Mouse (Mus musculus): ENCODE measurements around the gene Abca1. TPM values are rescaled to one million over a fixed set of nuclear protein-coding genes. Genes with fewer than 3 reads are reported as not detected.
A peak's percentile ranks its signal among the peaks of the same experiment; 100 is the strongest.

The Abca1 gene
- total RNA-seq, 1 experiment from 2014 or later, result 21.5 TPM

DNA sequence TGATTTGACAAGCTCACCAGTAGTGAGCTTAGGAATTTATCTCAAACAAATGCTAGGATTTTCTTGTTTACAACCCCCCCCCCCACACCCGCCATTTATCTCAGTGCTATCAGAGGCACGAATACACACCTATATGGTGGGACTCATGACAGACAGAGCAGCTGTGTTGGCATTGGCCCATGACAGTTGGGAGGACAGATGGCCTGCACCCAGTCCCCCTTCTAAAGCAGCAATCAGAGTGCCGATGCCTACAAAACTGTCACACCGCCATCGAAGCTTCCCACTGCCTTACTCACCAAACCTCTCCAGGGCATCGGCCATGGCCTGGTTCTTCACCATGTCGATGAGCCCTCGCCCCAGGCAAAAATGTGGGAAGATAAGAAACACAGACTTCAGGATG is 115.9 kb downstream of the Abca1 start:
- ATAC-seq (replicated peaks; ENCODE audit: insufficient number of reproducible peaks, low FRiP score, low TSS enrichment, poor library complexity, severe bottlenecking), result no peak

DNA sequence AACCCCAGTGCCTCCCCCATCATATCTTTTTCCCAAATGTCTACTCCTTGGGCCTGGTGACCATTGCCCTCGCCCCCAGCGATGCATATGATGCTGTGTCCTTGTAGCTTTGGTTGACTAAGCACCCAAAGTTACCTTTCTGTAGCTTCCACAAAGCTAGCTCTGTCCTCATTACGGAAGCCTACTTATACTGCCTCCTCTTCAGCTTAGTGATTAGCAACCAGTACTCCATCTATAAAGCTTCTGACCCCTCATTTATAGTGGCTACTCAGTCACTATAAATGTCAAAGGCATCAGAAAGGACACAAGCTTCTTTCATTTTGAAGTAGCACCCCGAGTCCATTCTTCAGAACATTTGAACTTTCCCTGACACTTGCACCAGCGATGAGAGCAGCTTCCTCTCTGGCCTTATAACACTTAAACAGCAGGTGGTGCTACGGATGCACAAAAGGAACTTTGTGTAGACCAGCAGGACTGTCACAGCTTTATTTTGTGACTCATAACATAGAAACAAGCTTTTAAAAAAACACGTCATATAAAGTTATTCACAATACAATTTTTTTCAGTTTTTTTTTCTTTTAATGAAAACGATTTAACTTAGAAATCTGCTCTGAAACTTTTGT is 129.3 kb downstream of the Abca1 start:
- ATAC-seq (replicated peaks; ENCODE audit: insufficient number of reproducible peaks, low FRiP score, low TSS enrichment, poor library complexity, severe bottlenecking), result no peak

DNA sequence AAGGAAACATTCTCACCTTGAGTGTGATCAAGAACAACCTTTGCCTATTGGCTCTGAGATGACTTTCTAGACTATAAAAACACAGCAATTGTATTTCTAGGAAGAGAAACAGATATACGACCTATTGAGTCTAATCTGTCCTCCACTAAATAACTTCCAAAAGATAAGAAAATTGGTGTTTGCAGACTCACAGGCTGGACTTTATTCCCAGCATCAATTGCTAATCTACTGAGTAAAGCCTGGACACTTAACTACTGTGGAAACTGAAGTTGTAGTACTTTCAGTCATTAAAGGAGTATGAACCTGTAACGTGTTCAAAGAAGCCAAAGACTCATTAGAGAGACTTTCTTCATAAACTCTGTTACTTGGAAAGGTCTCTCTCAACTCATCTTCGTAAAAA is 131.9 kb downstream of the Abca1 start:
- no peak for ATAC-seq (replicated peaks; ENCODE audit: insufficient number of reproducible peaks, low FRiP score, low TSS enrichment, poor library complexity, severe bottlenecking)

DNA sequence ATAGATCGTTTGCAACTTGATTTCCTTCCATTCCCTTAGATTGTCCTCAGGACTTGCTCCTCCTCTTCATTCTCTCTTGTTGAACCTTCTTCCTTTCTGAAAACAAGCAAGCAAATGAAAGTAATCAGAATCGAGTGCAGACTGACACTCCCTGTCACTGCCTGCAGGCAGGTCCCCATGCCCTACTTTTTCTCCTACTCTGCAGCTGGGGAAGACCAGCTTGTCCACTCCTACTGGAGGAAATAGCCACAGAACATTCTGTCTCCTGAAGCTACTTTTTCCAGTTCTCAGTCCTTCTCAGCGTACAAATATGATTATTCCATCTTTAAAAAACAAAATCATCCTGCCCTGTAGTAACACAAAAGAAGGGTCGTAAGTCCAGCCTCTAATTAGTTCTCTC is 135.3 kb downstream of the Abca1 start:
- no peak for ATAC-seq (replicated peaks; ENCODE audit: insufficient number of reproducible peaks, low FRiP score, low TSS enrichment, poor library complexity, severe bottlenecking)

DNA sequence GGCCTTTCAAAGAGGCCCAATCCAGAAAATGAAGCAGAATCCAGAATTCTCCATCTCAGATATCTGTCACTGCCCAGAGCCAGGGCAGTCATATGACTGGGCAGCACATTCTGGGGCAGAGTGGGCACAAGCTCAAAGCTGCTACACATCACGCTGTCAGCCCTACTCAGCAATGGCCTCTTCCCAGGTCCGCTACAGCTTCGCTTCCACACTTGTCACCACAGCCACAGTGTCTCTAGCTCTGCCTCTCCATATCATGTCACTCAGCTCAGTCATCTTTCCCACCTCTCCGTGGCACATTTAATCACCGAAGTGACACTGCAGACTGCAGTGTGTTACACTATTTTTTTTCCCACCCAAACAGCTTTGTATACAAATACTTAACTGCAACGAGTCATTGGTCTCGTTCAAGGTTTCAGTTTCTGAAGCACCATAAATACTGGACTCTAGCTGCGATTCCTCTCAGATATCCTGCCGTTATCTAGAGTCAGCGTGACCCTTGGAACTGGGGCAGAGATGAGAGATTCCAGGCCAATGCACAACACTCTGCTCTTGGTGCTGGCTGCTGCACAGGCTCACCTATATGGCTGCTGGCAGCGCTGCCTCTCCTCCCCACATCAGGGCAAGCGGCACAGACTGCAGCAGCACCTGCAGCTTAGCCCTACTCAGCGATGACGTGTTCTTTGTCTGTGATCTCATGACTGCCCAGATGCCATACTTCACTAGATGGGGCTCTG is 136.3 kb downstream of the Abca1 start:
- ATAC-seq (replicated peaks; ENCODE audit: insufficient number of reproducible peaks, low FRiP score, low TSS enrichment, poor library complexity, severe bottlenecking), result no peak

DNA sequence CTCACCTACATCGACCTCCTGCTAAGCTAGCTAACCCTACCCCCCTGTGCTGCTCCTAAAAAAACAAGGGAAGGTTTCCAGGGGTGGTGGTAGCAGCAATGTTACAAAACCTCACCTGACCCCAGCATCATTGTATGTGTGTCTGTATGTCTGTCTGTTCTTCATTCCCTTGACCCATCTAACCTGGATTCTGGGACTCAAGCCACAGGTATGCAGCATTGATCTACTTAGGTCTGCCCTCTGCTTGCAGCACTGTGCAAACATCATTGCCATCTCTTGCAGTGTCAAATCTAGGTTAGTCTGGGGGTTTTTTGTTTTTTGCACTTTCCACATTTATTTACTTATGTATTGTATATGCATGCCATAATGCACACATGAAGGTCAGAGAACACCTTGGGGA is 141.3 kb downstream of the Abca1 start:
- no peak for ATAC-seq (replicated peaks; ENCODE audit: insufficient number of reproducible peaks, low FRiP score, low TSS enrichment, poor library complexity, severe bottlenecking)

DNA sequence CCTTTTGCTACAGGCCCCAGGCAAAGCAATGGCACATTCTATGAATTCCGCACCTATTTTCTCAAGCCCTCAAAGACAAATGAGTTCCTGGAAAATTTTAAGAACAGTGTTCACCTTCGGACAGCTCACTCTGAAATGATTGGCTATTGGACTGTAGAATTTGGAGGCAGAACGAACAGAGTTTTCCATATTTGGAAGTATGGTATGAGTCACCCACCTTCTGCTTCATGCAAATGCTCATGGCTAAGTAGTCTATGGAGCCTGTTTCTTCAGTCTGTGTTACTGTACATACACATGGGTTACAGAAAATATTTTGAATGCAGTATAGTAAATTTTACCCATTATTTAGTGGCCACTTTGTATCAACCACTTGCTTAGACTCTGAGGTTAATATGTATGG is 144.7 kb downstream of the Abca1 start:
- ATAC-seq (replicated peaks; ENCODE audit: insufficient number of reproducible peaks, low FRiP score, low TSS enrichment, poor library complexity, severe bottlenecking), result no peak

DNA sequence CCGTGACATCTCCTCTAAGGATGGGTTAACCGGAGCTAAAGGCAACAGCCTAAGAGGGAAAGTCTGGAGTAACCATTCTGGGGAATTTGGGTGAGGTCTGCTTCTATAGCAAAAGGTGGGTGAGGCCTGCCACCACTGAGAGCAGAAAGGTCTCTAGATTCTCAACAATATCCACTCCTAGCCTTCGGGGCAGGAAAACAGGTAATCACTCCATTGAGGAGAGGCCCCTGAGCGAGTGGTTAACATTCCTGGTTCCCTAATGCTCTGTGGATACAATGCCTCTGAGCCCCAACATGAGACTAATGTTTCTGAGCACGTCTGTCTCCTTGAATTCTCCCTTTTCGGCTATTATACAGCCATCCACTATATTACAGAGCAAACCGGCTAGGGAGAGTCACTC is 145.3 kb downstream of the Abca1 start:
- no peak for ATAC-seq (replicated peaks; ENCODE audit: insufficient number of reproducible peaks, low FRiP score, low TSS enrichment, poor library complexity, severe bottlenecking)

DNA sequence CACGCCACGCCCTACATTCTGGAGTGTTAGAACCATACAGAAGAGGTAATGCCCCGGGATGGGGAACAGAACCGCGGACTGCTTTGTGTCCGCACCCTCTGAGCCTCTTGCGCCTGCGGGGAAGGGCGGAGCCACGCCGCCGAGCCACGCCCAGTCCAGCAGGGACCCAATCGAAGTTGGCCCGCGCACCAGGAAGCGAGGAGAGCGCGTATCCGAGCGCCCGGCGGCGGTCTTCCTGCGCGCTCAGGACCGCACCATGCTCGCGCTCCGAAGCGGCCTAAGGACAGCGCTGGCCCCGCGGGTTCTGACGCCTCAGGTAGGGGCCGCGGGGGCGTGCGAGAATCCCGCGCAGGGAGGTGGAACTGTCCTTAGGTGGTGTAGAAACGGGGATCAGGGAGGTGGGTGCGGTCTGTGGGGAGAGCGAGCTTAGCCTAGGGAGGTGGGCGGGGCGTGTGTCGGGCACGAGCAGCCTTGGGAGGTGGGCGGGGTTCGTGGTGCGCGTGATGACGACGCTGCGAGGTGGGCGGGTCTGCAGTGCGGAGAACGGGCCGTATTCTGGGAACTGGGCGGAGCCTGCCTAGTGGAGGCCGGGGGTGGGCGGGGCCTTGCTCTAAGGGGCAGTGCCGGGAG is 147.8 kb downstream of the Abca1 start, which contains the start of gene Nipsnap3b:
Nipsnap3b (plus strand) TSS at position 149 of the 630 bp plus-strand sequence.
- ATAC-seq (replicated peaks; ENCODE audit: insufficient number of reproducible peaks, low FRiP score, low TSS enrichment, poor library complexity, severe bottlenecking), result peak; percentile 93

DNA sequence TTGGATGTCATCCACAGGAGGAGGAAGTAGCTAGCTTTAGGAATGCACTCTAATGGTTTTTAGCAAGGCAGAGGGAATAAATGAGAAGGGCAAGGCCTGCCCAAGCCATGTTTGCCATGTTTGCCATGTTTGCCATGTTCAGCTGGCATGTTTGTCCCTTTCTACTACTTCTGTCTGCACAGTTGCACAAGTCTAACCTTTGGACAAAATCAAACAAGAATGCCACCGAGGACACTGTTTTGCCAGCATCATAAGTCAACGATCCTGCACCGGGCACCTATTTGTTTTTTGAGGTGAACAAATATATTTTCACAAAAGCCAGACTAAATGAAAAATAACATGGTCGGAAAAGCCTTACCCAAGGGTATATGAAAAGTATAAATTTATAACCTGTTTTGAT is 149.8 kb downstream of the Abca1 start:
- no peak for ATAC-seq (replicated peaks; ENCODE audit: insufficient number of reproducible peaks, low FRiP score, low TSS enrichment, poor library complexity, severe bottlenecking)

DNA sequence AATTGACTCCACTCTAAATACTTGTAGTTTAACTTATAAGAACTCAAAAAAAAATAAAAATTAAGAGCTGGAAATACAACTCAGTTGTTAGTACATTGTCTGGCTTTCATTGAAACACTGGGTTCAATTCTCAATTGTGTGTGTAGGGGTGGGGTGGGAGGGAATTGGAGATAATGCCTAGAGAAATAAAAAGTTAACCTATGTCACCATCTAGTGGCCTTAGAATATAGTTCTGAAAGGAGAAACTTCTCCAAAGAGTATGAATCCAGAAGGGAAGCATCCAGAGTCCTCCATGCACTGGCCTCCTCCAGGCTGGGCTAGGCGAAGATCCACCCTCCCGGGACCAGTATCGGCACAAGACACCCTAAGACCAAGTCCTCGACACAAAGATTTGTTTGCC is 150.5 kb downstream of the Abca1 start:
- ATAC-seq (replicated peaks; ENCODE audit: insufficient number of reproducible peaks, low FRiP score, low TSS enrichment, poor library complexity, severe bottlenecking), result no peak

DNA sequence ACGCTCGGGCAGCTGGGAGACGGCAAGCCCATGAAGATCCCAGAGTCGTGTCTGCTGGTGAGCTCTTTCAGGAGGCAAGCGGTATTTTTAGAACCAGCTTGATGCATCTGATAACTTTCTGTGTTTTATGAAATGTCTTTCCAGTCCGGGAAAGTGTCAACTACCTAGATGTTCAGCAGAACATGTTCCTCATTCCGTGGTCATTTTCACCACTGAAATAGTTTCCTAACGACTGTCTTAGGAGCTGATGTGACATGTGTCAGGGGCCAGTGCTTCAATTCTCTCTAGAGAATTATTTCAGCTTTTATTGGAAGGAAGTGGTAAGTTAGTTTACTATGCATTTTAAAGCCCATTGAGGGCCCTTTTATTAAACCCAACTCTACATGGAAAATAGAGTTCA is 159.5 kb downstream of the Abca1 start:
- no peak for ATAC-seq (replicated peaks; ENCODE audit: insufficient number of reproducible peaks, low FRiP score, low TSS enrichment, poor library complexity, severe bottlenecking)

DNA sequence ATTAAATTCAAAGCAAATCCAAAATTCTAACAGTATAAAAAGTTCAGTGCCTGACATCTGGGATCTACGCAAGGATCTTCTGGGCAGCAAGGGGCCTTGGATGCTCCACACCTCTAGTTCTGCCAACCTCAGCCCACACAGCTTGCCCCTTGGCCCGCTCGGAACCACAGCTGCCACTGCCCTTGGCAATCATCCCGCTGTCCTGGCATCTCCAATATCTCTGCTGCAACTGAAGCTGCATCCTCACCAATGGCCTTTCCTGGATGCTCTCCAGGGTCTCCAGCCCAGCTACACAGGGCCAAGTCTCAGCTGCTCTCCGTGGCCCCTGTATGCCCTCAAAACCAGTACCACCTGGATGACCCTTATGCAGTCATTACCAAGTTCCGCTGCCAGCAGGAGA is 160.2 kb downstream of the Abca1 start:
- ATAC-seq (replicated peaks; ENCODE audit: insufficient number of reproducible peaks, low FRiP score, low TSS enrichment, poor library complexity, severe bottlenecking), result no peak

DNA sequence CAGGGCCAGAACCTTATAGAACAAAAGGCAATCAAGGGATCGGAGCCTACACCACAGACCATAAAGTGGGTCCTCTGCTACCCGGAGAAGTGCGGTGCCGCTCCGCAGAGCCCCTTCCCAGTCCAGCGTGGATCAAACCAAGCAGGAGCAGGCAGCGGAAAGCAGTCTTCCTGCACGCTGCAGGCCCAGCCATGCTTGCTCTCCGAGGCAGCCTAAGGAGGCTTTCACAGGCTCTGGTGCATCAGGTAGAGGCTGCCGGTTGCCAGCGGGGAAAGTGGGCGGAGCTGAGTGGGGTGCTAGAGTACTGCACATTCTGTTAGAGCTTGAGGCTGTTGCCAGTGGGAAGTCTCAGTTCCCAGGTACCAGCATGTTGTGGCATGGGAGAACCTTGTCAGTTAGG is 170.4 kb downstream of the Abca1 start, which contains the start of gene Nipsnap3a:
Nipsnap3a (plus strand) TSS at position 25 of the 400 bp plus-strand sequence.
- no peak for ATAC-seq (replicated peaks; ENCODE audit: insufficient number of reproducible peaks, low FRiP score, low TSS enrichment, poor library complexity, severe bottlenecking)

DNA sequence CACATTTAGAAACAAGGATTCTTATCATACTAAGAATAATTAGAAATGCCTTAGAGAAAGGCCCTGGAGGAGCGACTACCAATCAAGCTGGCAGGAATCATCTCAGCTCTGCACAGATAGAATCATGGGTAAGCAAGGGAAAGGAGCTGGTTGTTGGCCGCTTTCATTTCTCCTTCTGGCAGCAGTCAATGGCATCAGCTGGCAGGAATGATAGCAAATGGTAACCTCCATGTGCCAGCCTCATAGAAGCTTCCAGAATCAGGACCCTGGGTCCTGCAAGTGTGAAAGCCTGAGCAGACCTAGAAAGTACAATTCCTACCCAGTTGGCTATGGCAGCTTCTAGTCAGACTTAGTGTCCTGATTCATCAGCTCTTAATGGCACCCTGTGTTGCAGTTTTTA is 173.4 kb downstream of the Abca1 start:
- ATAC-seq (replicated peaks; ENCODE audit: insufficient number of reproducible peaks, low FRiP score, low TSS enrichment, poor library complexity, severe bottlenecking), result no peak

DNA sequence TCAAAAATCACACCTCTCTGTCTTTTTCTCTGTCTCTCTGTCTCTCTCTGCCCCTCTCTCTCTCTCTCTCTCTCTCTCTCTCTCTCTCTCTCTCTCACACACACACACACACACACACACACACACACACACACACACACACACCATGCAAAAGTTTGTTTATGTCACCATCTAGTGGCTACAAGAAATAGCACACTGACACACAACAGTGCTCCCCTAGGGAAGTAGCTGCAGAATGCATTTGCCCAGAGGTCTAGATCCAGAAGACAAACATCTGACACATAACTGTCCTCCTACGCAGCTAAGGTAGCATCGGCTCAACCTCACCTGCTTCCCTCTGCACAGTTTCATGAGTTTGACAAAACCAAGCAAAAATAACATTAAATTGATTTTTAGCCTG is 174.5 kb downstream of the Abca1 start:
- ATAC-seq (replicated peaks; ENCODE audit: insufficient number of reproducible peaks, low FRiP score, low TSS enrichment, poor library complexity, severe bottlenecking), result no peak

All from monocyte, adult 5-6 weeks (primary cell).